Mouse (Mus musculus) limb, embryonic 15.5 days (tissue): ENCODE measurements around the gene Snu13. TPM values are rescaled to one million over a fixed set of nuclear protein-coding genes. Genes with fewer than 3 reads are reported as not detected.

Experiments
- polyA plus RNA-seq: library from polyadenylated mRNA; unstranded; fragments of >200 nt; fragmentation: Nextera tagmentation; extraction: Ambion mirVana; gene quantifications from 2 replicates; pipeline ENCODE4 v1.2.1, GENCODE M21; 2015

The Snu13 gene
- polyA plus RNA-seq, 1 experiment from 2014 or later = 262 TPM

Other genes starting within 250 kb of the Snu13 start
- 28.9 and 30.7 TPM in 2 replicates for gene Tef, start 245.2 kb downstream of the Snu13 start, polyA plus RNA-seq
- 29.8 and 32.1 TPM in 2 replicates for gene Tob2, start 188.8 kb downstream of the Snu13 start, polyA plus RNA-seq
- 124 TPM in 2 replicates for gene Phf5a, start 175.7 kb downstream of the Snu13 start, polyA plus RNA-seq
- 144 and 165 TPM in 2 replicates for gene Aco2, start 175.3 kb downstream of the Snu13 start, polyA plus RNA-seq
- 60.5 and 76.3 TPM in 2 replicates for gene Polr3h, start 121.4 kb downstream of the Snu13 start, polyA plus RNA-seq
- 14.0 and 16.1 TPM in 2 replicates for gene Csdc2, start 110.8 kb downstream of the Snu13 start, polyA plus RNA-seq
- 39.5 and 40.5 TPM in 2 replicates for gene Pmm1, start 86.7 kb downstream of the Snu13 start, polyA plus RNA-seq
- not detected in 2 replicates for gene 1700029P11Rik, start 67.1 kb downstream of the Snu13 start, polyA plus RNA-seq
- 73.8 and 77.5 TPM in 2 replicates for gene Xrcc6, start 59.8 kb downstream of the Snu13 start, polyA plus RNA-seq
- gene Desi1, start 13.7 kb downstream of the Snu13 start, polyA plus RNA-seq = 30.2 and 30.9 TPM in 2 replicates
- not detected in 2 replicates for gene 4930407I10Rik, start 11.6 kb upstream of the Snu13 start, polyA plus RNA-seq
- gene Mei1, start 22.4 kb upstream of the Snu13 start, polyA plus RNA-seq = 0.05 TPM in 1 of 2 replicates, not detected in the other
- 24.6 and 28.8 TPM in 2 replicates for gene Ccdc134, start 80.3 kb upstream of the Snu13 start, polyA plus RNA-seq
- gene Srebf2, start 99.6 kb upstream of the Snu13 start, polyA plus RNA-seq = 155 and 165 TPM in 2 replicates
- 0.25 and 0.40 TPM in 2 replicates for gene Shisa8, start 165.2 kb upstream of the Snu13 start, polyA plus RNA-seq
- 0.19 and 0.29 TPM in 2 replicates for gene Tnfrsf13c, start 176.8 kb upstream of the Snu13 start, polyA plus RNA-seq
- 48.5 and 49.5 TPM in 2 replicates for gene Cenpm, start 197.2 kb upstream of the Snu13 start, polyA plus RNA-seq
- not detected in 2 replicates for gene 1500009C09Rik, start 204.8 kb upstream of the Snu13 start, polyA plus RNA-seq
- 5.5 and 8.4 TPM in 2 replicates for gene Sept3, start 227.3 kb upstream of the Snu13 start, polyA plus RNA-seq